Mouse (Mus musculus): ENCODE measurements at regions not wholly inside any gene's neighbourhood (a gene's known extent, or its start where the extent isn't known, plus 50 kb on each side); places are given as distances from the start of the nearest gene placed in this dataset.
"Not testable (repeated sequence)": the region's sequence is repeated elsewhere in the genome, so short reads cannot be mapped to it uniquely, and the experiment has no call there.

GRCm38 (mm10) chr17:31732176-31732880 lies 54.7 kb downstream of the Cryaa start:
- no peak for DNase-seq (ENCODE audit: low spot score in 2 of 2)

- DNase-seq (ENCODE audit: low spot score in 2 of 2), result peak; percentile 12 to 33
Observed at GRCm38 (mm10) chr17:31734521-31734920, 56.9 kb downstream of the Cryaa start.

- peak; percentile 27 to 29 for DNase-seq (ENCODE audit: low spot score in 2 of 2)
Observed at GRCm38 (mm10) chr17:31736716-31737115, 59.1 kb downstream of the Cryaa start.

- no peak for DNase-seq (ENCODE audit: low spot score in 2 of 2)
Observed at GRCm38 (mm10) chr17:31738249-31738648, 60.6 kb downstream of the Cryaa start.

- no peak for DNase-seq (ENCODE audit: low spot score in 2 of 2)
Observed at GRCm38 (mm10) chr17:31739586-31739985, 62.0 kb downstream of the Cryaa start.

DNA sequence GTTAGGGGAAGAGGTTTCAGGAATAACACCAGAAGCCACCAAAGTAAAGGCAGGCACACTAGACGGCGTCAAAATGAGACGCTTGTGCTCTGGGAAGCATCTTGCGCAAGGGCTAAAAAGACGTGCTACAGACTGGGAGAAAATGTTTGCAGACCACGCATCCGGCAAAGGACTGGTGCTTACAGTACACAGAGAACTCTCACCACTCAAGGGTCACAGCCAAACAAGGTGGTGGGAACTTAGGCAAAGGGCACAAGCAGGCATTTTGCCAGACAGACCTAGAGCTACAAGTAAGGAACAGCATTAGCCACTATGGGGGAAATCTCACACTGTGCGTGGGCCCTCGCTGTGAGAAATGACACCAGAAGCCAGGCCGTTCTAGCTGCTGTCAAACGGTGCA lies 62.5 kb downstream of the Cryaa start:
- DNase-seq (ENCODE audit: low spot score in 2 of 2), result no peak

GRCm38 (mm10) chr17:31743656-31744055 lies 66.0 kb downstream of the Cryaa start:
- no peak for DNase-seq (ENCODE audit: low spot score in 2 of 2)

DNA sequence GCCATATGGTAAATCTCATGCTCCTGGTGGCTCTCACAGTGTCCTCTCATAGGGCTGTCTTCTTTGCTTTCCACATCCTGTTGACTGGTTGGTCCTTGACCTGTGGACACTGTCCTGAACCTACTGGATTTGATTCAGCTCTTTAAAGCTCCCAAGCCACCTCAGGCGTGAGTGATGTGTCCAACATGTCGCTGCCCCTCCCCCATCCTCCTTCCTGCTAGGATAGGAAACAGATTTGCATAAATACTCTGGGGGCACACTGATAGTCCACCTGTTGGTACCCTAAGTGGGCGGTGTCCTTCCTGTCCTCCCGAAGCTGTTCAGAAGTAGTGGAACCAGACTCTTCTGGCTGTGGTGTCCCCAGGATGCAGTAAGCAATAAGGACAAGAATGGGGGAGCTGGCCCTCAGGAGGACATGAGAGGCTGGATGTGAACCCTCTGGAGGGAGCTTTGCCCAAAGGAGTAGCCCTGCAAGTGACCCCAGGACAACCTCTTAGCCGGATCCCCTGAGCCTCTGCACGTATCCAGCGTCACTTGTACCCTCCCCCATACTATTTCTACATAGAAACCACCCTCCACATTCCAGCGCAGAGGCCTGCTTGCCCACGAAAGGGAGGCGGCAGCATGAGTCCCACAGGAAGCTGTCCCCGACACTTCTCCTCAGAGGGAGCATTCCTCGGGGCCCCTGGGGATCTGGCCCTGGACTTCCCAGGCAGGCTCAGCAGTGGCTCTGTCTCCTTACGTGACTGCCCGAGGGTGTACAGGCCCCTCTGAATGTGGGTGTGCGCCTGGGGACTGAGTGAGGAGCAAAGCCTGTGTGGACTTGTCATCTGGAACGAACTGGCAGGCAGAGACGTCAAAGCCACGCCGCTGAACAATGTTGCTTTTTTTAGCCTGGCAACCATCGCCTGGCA lies 68.8 kb downstream of the Cryaa start:
- DNase-seq (ENCODE audit: low spot score in 2 of 2), result no peak

- DNase-seq (ENCODE audit: low spot score in 2 of 2), result no peak
Observed at GRCm38 (mm10) chr17:31747563-31747962, 70.0 kb downstream of the Cryaa start.

- DNase-seq (ENCODE audit: low spot score in 2 of 2), result no peak
Observed at GRCm38 (mm10) chr17:31748158-31748557, 70.6 kb downstream of the Cryaa start.

DNA sequence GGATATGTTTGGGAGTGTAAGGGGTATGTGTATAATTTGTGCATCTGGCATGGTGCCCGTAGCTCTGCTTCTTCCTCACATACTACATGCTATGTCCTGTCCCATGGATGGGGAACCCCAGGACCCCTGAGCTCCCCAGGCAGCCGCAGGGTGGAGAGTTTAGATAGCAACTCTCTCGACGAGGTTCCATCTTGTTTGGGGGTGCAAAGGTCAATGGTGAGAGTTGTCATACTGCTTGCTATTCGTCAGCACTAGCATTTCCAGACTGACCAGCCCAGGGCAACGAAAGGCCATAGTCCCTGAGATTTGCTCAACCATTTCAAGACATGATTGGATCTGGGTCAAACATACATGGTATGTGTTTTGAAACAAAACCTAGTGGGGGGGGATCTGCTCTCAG lies 71.4 kb downstream of the Cryaa start:
- DNase-seq (ENCODE audit: low spot score in 2 of 2), result no peak

DNA sequence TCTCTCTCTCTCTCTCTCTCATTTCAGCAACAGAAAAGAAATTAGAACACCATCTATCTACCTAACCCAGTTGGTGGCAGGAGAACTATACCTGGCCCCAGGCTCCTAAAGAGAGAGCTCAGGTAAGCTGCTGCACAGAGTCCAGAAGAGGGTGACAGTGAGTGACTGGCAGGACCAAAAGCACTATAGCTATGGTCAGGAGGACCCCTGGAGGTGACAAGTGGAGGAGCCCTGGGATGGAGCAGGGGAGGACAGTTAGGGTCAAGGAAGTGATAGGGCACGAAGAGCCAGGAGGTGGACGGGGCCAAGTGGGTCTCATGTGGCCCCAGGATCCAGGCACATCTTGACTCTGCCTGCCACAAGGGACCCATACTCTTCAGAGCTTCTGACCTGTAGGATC lies 73.7 kb downstream of the Cryaa start:
- DNase-seq (ENCODE audit: low spot score in 2 of 2), result no peak

- no peak for DNase-seq (ENCODE audit: low spot score in 2 of 2)
Observed at GRCm38 (mm10) chr17:31753113-31753858, 75.7 kb downstream of the Cryaa start.

DNA sequence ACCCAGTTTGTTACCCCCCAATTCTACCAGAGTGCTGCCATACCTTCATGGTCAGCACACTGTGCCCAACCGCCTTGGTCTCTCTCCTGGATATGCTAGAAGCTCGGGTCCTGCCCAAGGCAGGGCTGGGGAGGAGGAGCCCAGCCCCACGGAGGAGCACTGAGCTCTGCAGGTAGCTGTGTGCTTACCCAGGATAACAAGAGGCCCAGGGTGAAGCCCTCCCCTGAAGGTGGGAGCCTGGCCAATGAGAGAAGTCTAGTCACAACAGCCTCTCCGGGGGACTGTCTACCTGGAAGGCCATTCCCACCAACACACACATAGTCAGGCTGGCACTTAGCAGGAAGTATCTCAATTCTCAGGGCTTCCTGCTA lies 76.2 kb downstream of the Cryaa start:
- DNase-seq (ENCODE audit: low spot score in 2 of 2), result no peak

GRCm38 (mm10) chr17:31760465-31760864 lies 82.9 kb downstream of the Cryaa start:
- DNase-seq (ENCODE audit: low spot score in 2 of 2), result no peak

DNA sequence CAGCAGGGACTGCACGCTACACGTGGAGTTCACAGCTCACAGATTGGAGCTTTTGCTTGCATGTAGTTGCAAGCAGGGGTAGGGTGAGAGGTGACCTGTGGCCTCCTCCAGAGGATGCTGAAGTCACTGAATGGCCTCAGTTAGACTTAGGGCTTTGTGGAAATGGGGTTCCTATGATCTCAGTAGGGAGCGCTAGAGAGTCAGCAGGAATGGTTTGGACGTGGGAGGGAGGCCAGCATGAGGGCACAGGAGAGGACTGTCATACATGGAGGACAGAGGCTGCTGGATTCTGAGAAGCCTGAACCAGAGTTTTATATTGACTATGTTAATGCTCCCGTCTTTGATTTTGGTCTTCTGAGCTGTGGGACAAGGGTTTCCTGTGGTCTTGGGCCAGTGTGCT lies 85.5 kb downstream of the Cryaa start:
- DNase-seq (ENCODE audit: low spot score in 2 of 2), result no peak

GRCm38 (mm10) chr17:31766779-31767697 lies 88.6 kb downstream of the Sik1 start:
- DNase-seq (ENCODE audit: low spot score in 2 of 2), result no peak

DNA sequence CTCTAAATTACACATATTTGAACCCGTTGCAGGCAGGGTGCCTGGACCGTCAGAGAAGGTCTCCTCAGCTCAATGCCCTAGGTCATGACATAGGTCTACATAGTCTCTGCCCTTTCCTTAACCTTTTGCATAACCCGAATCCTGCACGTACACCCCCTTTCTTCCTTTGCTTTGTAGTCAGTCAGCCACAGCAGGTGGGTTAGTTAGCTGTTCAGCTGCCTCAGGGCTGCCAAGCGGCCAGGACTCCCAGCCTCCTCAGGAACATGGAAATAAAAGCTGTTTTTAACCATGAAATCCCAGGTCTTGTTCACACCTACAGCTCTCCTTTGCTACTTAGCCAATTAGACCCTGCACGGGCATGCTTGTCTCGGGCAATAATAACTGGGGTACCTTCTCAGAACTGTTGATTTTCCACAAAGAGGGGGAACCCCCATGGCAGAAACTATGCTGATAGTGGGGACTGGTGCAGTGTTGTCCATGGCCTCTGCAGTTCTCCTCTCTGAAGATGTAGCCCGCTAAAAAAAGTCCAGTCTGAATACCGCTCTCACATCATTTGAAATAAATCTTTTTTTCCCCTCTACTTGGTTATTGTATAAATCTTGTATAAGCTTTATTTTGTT lies 83.3 kb downstream of the Sik1 start:
- DNase-seq (ENCODE audit: low spot score in 2 of 2), result peak in 1 of 2 experiments; percentile 12

DNA sequence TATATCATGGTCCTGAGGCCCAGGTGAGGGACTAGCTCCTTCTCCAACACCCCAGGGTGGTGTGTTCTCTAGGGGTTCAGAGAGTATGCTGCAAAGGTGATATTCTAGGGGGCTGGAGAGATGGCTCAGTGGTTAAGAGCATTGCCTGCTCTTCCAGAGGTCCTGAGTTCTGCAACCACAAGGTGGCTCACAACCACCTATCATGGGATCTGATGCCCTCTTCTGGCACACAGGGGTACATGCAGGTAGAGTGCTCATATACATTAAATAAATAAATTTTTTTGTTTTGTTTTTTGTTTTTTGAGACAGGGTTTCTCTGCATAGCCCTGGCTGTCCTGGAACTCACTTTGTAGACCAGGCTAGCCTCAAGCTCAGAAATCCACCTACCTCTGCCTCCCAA lies 81.7 kb downstream of the Sik1 start:
- not testable (repeated sequence) for DNase-seq (ENCODE audit: low spot score in 2 of 2)

- DNase-seq (ENCODE audit: low spot score in 2 of 2), result no peak
Observed at GRCm38 (mm10) chr17:31775037-31775436, 80.6 kb downstream of the Sik1 start.

DNA sequence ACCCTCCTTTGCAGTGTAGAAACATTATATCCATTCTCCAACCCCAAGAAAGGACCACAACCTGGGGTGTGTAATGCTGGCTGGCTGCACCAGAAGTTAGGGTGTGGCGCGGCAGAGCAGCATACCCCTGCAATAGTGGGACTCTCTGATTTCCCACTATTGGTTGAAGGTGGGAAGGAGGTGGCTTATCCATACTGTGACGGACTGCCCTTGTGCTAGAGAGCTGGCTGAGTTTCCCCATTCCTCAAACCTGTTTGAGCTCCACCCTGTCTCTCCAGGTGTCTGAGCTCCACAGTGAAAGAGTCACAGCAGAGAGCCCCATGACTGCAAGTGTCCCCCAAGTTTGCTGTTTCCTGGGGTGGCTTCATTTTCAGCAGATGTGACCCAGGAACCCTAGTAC lies 79.6 kb downstream of the Sik1 start:
- no peak for DNase-seq (ENCODE audit: low spot score in 2 of 2)

Data from thymus, postnatal 10 days (tissue).